Mouse (Mus musculus): ENCODE results near the gene Olfr980. TPM values are rescaled to one million over a fixed set of nuclear protein-coding genes. Genes with fewer than 3 reads are reported as not detected.
"Not testable (repeated sequence)": the region's sequence is repeated elsewhere in the genome, so short reads cannot be mapped to it uniquely, and the experiment has no call there.

Olfr980 gene
- not detected in 2 replicates for polyA plus RNA-seq (2012; rRNA removed)

GRCm38 (mm10) chr9:40009482-40009881 is at the start of gene Olfr980:
Gene Olfr980 (minus strand): TSS chr9:40009582.
- WGBS = 88% methylated on average over 1 of the region's 1 CpGs
- no peak for DNase-seq (ENCODE audit: low read depth, low spot score)

- no peak for DNase-seq (ENCODE audit: low read depth, low spot score)
- 93% methylated on average over 19 of the region's 19 CpGs for WGBS
Measured at GRCm38 (mm10) chr9:40050138-40050537, 40.8 kb upstream of the Olfr980 start.

GRCm38 (mm10) chr9:40021164-40021563 is 11.8 kb upstream of the Olfr980 start, which contains the start of gene Olfr981:
Gene Olfr981 (plus strand): TSS chr9:40021464.
- 48% methylated on average over 2 of the region's 2 CpGs for WGBS
- DNase-seq (ENCODE audit: low read depth, low spot score) = no peak

GRCm38 (mm10) chr9:40003365-40003764 is 6.0 kb downstream of the Olfr980 start, which contains the start of gene Olfr979:
Gene Olfr979 (minus strand): TSS chr9:40003465.
- no peak for DNase-seq (ENCODE audit: low read depth, low spot score)
- WGBS = 98% methylated on average over 1 of the region's 1 CpGs

- 83% methylated on average over 2 of the region's 2 CpGs for WGBS
- DNase-seq (ENCODE audit: low read depth, low spot score) = no peak
Measured at GRCm38 (mm10) chr9:39991813-39992212, 17.6 kb downstream of the Olfr980 start, which contains the start of gene Olfr978. Gene Olfr978 (plus strand): TSS chr9:39992113.

GRCm38 (mm10) chr9:39976581-39977145 is 32.7 kb downstream of the Olfr980 start:
- not testable (repeated sequence) for DNase-seq (ENCODE audit: low read depth, low spot score)
- 66% methylated on average over 1 of the region's 1 CpGs for WGBS

GRCm38 (mm10) chr9:39961033-39961432 is 48.3 kb downstream of the Olfr980 start, which contains the start of gene Olfr976:
Gene Olfr976 (minus strand): TSS chr9:39961133.
- DNase-seq (ENCODE audit: low read depth, low spot score) = not testable (repeated sequence)
- 77% methylated on average over 8 of the region's 9 CpGs for WGBS

Other genes with a start within 250 kb of the Olfr980 start
- gene Olfr968, start 226.3 kb downstream of the Olfr980 start, polyA plus RNA-seq (2012; rRNA removed) = not detected in 2 replicates
- gene Olfr969, start 218.6 kb downstream of the Olfr980 start, polyA plus RNA-seq (2012; rRNA removed) = not detected in 2 replicates
- gene Olfr970, start 200.7 kb downstream of the Olfr980 start, polyA plus RNA-seq (2012; rRNA removed) = not detected in 2 replicates
- not detected in 2 replicates for gene Olfr971, start 172.7 kb downstream of the Olfr980 start, polyA plus RNA-seq (2012; rRNA removed)
- gene Olfr972, start 143.2 kb downstream of the Olfr980 start, polyA plus RNA-seq (2012; rRNA removed) = not detected in 2 replicates
- not detected in 2 replicates for gene Olfr229, start 102.2 kb downstream of the Olfr980 start, polyA plus RNA-seq (2012; rRNA removed)
- gene Olfr974, start 72.1 kb downstream of the Olfr980 start, polyA plus RNA-seq (2012; rRNA removed) = not detected in 2 replicates
- not detected in 2 replicates for gene Olfr975, start 57.5 kb downstream of the Olfr980 start, polyA plus RNA-seq (2012; rRNA removed)
- not detected in 2 replicates for gene Olfr976, start 48.4 kb downstream of the Olfr980 start, polyA plus RNA-seq (2012; rRNA removed)
- not detected in 2 replicates for gene Olfr978, start 17.5 kb downstream of the Olfr980 start, polyA plus RNA-seq (2012; rRNA removed)
- gene Olfr979, start 6.1 kb downstream of the Olfr980 start, polyA plus RNA-seq (2012; rRNA removed) = not detected in 2 replicates
- gene Olfr981, start 11.9 kb upstream of the Olfr980 start, polyA plus RNA-seq (2012; rRNA removed) = not detected in 2 replicates
- gene Olfr982, start 64.2 kb upstream of the Olfr980 start, polyA plus RNA-seq (2012; rRNA removed) = not detected in 2 replicates
- not detected in 2 replicates for gene Olfr983, start 84.0 kb upstream of the Olfr980 start, polyA plus RNA-seq (2012; rRNA removed)
- gene Olfr984, start 104.6 kb upstream of the Olfr980 start, polyA plus RNA-seq (2012; rRNA removed) = not detected in 2 replicates
- gene Olfr985, start 120.6 kb upstream of the Olfr980 start, polyA plus RNA-seq (2012; rRNA removed) = not detected in 2 replicates
- gene Tmem225, start 138.5 kb upstream of the Olfr980 start, polyA plus RNA-seq (2012; rRNA removed) = not detected in 2 replicates
- gene Olfr986, start 171.3 kb upstream of the Olfr980 start, polyA plus RNA-seq (2012; rRNA removed) = not detected in 2 replicates
- gene Zfp202, start 182.7 kb upstream of the Olfr980 start, polyA plus RNA-seq (2012; rRNA removed) = 0.42 and 0.63 TPM in 2 replicates